Mouse (Mus musculus) kidney, adult 2 months (tissue): ENCODE results near the gene Gal3st2. TPM values are rescaled to one million over a fixed set of nuclear protein-coding genes. Genes with fewer than 3 reads are reported as not detected.
"Not testable (repeated sequence)": the region's sequence is repeated elsewhere in the genome, so short reads cannot be mapped to it uniquely, and the experiment has no call there.

Source experiments
- DNase-seq: peaks from one replicate; pipeline ENCODE4 v3.0.0; 2021
- H3K27ac ChIP-seq: fragments of 200-500 bp; 2 replicates; pipeline ENCODE4 v1.5.1; 2012; ENCODE audit warnings: low read depth, low read length, control low read depth, inconsistent platforms; ENCODE audit not compliant: insufficient read depth
- H3K27me3 ChIP-seq: fragments of 200-500 bp; replicated peaks from 2 replicates; pipeline ENCODE4 v1.6.1; 2012; ENCODE audit warnings: mild to moderate bottlenecking, moderate library complexity, low read length, inconsistent platforms; ENCODE audit not compliant: control insufficient read depth, insufficient read depth
- H3K36me3 ChIP-seq: fragments of 200-500 bp; 2 replicates; pipeline ENCODE4 v1.6.1; 2012; ENCODE audit warnings: mild to moderate bottlenecking, moderate library complexity, low read length, inconsistent platforms; ENCODE audit not compliant: control insufficient read depth, insufficient read depth
- H3K4me1 ChIP-seq: fragments of 200-500 bp; 2 replicates; pipeline ENCODE4 v1.6.1; 2011; ENCODE audit warnings: low read length; ENCODE audit not compliant: control insufficient read depth, insufficient read depth
- H3K4me3 ChIP-seq: fragments of 200-500 bp; 2 replicates; pipeline ENCODE4 v1.5.1; 2011; ENCODE audit warnings: mild to moderate bottlenecking, low read depth, low read length, control low read depth; ENCODE audit not compliant: insufficient read depth
- WGBS: fragments of 180-500 bp; shearing (Covaris S2); methylation state at CpG from one replicate; pipeline ENCODE4 v1.1.7; 2018; 5-methylcytosine and 5-hydroxymethylcytosine counted together
- polyA plus RNA-seq: library from polyadenylated mRNA; depleted of rRNA; stranded (reverse); fragments of >200 nt; gene quantifications from 2 replicates; pipeline ENCODE4 v1.2.3, GENCODE M21; 2012; rRNA removed

Gal3st2 gene
- polyA plus RNA-seq, 1 experiment = 0.19 TPM

DNA sequence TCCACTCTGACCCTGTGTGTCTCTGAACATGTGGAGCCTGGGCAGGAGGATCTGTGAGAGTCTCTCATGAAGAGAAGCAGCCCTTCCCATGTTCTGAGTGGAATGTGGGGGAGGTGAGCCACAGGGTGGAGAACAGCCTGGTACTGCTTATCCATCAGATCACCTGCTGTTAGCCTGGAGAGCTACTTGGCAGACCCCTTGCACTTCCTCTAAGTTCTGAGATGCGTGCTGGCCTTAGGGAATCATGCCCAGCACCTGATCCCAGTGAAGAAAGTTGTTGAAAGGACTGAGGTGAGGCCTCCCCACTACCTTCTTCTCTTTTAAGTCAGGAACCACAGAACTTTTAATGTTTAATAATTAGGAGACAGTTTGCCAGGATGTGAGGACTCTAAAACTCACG, 62.0 kb downstream of the Gal3st2 start:
- H3K36me3 ChIP-seq, DNase-seq, H3K4me3 ChIP-seq, H3K4me1 ChIP-seq, H3K27me3 ChIP-seq, H3K27ac ChIP-seq: not testable (repeated sequence)
- WGBS = 58% methylated on average over 2 of the region's 2 CpGs

Other genes starting within 250 kb of the Gal3st2 start
- gene Stk25, start 202.6 kb upstream of the Gal3st2 start, polyA plus RNA-seq = 102 and 103 TPM in 2 replicates
- gene Bok, start 175.6 kb upstream of the Gal3st2 start, polyA plus RNA-seq = 55.9 and 62.3 TPM in 2 replicates
- gene Atg4b, start 109.8 kb upstream of the Gal3st2 start, polyA plus RNA-seq = 43.7 and 46.3 TPM in 2 replicates
- 181 and 226 TPM in 2 replicates for gene Thap4, start 106.4 kb upstream of the Gal3st2 start, polyA plus RNA-seq
- gene Dtymk, start 59.4 kb upstream of the Gal3st2 start, polyA plus RNA-seq = 34.7 and 36.7 TPM in 2 replicates
- 6.0 and 6.4 TPM in 2 replicates for gene Ing5, start 57.3 kb upstream of the Gal3st2 start, polyA plus RNA-seq
- gene D2hgdh, start 36.4 kb upstream of the Gal3st2 start, polyA plus RNA-seq = 39.4 and 44.1 TPM in 2 replicates
- 0.75 TPM in 1 of 2 replicates, not detected in the other for gene Gal3st2b, start 57.0 kb downstream of the Gal3st2 start, polyA plus RNA-seq
- not detected in 2 replicates for gene Gal3st2c, start 129.2 kb downstream of the Gal3st2 start, polyA plus RNA-seq
- not detected in 2 replicates for gene Neu4, start 159.1 kb downstream of the Gal3st2 start, polyA plus RNA-seq
- gene Pdcd1, start 191.2 kb downstream of the Gal3st2 start, polyA plus RNA-seq = 0.08 and 0.45 TPM in 2 replicates